Mouse (Mus musculus) gastrocnemius, postnatal 25 days (tissue): ENCODE data around the gene Cx3cl1. TPM values are rescaled to one million over a fixed set of nuclear protein-coding genes. Genes with fewer than 3 reads are reported as not detected.

Experiments
- total RNA-seq, 2 experiments: library from RNA; stranded (reverse); gene quantifications; 1 replicate in 1 of 2; 2 replicates in 1 of 2; pipeline ENCODE4 v1.2.3; 2021

Gene Cx3cl1
- total RNA-seq, 2 experiments from 2014 or later: 0.82 to 1.4 TPM

Other genes starting within 250 kb of the Cx3cl1 start
- gene Cpne2, start 239.0 kb upstream of the Cx3cl1 start, total RNA-seq: 1 to 10 TPM; 5.1 to 9.8 TPM
- gene Rspry1, start 170.1 kb upstream of the Cx3cl1 start, total RNA-seq: 1 to 10 TPM; 7.9 to 8.3 TPM
- 10 to 100 TPM; 16.7 to 18.7 TPM for gene Fam192a, start 170.0 kb upstream of the Cx3cl1 start, total RNA-seq
- gene Arl2bp, start 105.4 kb upstream of the Cx3cl1 start, total RNA-seq: 10 to 100 TPM; 53.1 to 59.0 TPM
- 1 to 10 TPM; 2.8 to 3.0 TPM for gene Pllp, start 75.7 kb upstream of the Cx3cl1 start, total RNA-seq
- gene Ccl22, start 26.4 kb upstream of the Cx3cl1 start, total RNA-seq: not detected
- gene Ccl17, start 38.4 kb downstream of the Cx3cl1 start, total RNA-seq: not detected
- gene Coq9, start 66.3 kb downstream of the Cx3cl1 start, total RNA-seq: 100 to 1,000 TPM; 376 to 381 TPM
- gene Ciapin1, start 66.3 kb downstream of the Cx3cl1 start, total RNA-seq: 10 to 100 TPM; 38.4 to 45.3 TPM
- 10 to 100 TPM; 42.9 to 44.1 TPM for gene Polr2c, start 85.4 kb downstream of the Cx3cl1 start, total RNA-seq
- gene Dok4, start 104.3 kb downstream of the Cx3cl1 start, total RNA-seq: 1 to 10 TPM; 4.7 to 5.1 TPM
- gene Ccdc102a, start 146.1 kb downstream of the Cx3cl1 start, total RNA-seq: 1 to 10 TPM; 3.6 to 4.2 TPM
- not detected for gene Adgrg5, start 151.7 kb downstream of the Cx3cl1 start, total RNA-seq
- gene Adgrg1, start 202.7 kb downstream of the Cx3cl1 start, total RNA-seq: 10 to 100 TPM; 16.7 to 22.6 TPM
- gene Adgrg3, start 245.7 kb downstream of the Cx3cl1 start, total RNA-seq: under 1 TPM; 0.41 to 0.86 TPM